Mouse (Mus musculus) ovary, postnatal 14 days (tissue): ENCODE results near the gene Pdlim4.
"Not testable (repeated sequence)": the region's sequence is repeated elsewhere in the genome, so short reads cannot be mapped to it uniquely, and the experiment has no call there.

Source experiments
- DNase-seq: peaks from one replicate; pipeline ENCODE4 v3.0.0; 2022; ENCODE audit warnings: low spot score

The Pdlim4 gene

GRCm38 (mm10) chr11:54016051-54016450 lies 52.8 kb downstream of the Pdlim4 start:
- no peak for DNase-seq

- no peak for DNase-seq
These were observed 55.9 kb downstream of the Pdlim4 start for GRCm38 (mm10) chr11:54012961-54013360.

- no peak for DNase-seq
These were observed 57.6 kb downstream of the Pdlim4 start for GRCm38 (mm10) chr11:54011255-54011654.

GRCm38 (mm10) chr11:54008416-54008920 lies 60.3 kb downstream of the Pdlim4 start:
- DNase-seq: peak; percentile 27

GRCm38 (mm10) chr11:54007717-54008116 lies 61.1 kb downstream of the Pdlim4 start:
- no peak for DNase-seq

GRCm38 (mm10) chr11:54006901-54007300 lies 61.9 kb downstream of the Pdlim4 start:
- peak; percentile 58 for DNase-seq

- DNase-seq: not testable (repeated sequence)
These were observed 62.5 kb downstream of the Pdlim4 start for GRCm38 (mm10) chr11:54006362-54006761.
